Mouse (Mus musculus): ENCODE results near the gene B3gat2.

Gene B3gat2

DNA sequence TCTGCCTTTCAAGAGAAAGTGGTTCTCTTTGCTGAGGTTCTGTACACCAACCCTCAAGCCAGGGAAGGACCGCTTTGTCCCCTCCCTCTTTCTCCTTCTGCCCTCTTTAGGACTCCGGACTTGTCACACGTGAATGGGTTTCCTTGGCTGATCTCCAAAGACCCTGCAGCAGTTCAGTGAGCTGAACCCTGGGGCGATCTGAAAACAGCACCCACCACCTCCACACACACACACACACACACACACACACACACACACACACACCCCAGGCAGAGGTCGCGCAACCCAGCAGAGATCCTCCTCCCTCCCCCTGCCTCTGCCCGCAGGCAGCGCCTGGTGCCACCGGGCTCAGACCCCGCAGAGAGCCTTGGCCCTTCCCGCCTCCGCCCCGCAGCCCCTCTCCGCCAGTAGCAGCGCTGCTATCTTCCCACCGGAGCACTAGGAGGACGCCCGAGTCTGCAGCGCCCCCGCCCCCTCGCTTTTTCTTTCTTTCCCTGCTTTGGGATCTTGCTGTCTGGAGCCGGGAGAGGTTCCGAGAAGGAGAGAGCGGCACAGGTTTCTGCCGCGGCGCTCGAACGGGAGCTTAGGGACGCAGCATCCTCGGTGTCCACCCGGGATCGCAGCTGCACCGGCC, at the start of gene B3gat2:
B3gat2 (plus strand) TSS at position 252 of the 634 bp plus-strand sequence.
- DNase-seq (ENCODE audit: low read depth, low spot score) = peak; percentile 74

DNA sequence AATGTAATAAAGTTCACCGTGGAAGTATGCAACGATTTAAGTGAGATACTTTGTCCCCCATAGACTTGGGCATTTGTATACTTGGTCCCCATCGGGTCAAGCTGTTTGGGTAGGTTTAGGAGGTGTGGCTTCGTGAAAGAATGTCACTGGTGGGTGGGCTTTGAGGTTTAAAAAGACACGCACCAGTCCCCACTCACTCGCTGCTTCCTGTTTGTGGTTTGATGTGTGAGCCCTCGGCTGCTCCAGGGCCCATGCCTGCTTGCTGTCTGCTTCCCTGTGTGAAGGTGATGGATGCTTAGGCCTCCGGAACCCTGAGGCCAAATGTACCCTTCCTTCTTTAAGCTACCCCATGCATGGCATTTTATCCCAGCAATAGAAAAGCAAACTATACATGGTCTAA, 41.2 kb upstream of the B3gat2 start:
- no peak for DNase-seq (ENCODE audit: low read depth, low spot score)

DNA sequence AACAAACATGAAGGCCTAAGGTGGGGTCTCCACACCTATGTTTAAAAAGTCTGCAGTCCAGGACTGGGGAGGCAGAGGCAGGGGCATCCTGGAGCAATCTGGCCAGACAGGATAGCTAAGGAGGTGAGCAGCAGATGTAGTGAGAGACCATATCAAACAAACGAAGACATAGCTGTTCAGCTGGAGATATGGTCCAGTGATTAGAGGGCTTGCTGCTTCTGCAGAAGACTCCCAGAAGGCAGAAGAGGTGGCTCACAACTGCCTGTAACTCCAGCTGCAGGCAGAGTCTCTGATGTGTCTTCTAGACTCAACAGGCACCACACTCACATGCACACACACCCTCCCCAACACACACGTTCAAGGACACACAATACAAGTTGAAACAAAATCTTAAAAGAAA, 40.5 kb upstream of the B3gat2 start:
- DNase-seq (ENCODE audit: low read depth, low spot score) = no peak

DNA sequence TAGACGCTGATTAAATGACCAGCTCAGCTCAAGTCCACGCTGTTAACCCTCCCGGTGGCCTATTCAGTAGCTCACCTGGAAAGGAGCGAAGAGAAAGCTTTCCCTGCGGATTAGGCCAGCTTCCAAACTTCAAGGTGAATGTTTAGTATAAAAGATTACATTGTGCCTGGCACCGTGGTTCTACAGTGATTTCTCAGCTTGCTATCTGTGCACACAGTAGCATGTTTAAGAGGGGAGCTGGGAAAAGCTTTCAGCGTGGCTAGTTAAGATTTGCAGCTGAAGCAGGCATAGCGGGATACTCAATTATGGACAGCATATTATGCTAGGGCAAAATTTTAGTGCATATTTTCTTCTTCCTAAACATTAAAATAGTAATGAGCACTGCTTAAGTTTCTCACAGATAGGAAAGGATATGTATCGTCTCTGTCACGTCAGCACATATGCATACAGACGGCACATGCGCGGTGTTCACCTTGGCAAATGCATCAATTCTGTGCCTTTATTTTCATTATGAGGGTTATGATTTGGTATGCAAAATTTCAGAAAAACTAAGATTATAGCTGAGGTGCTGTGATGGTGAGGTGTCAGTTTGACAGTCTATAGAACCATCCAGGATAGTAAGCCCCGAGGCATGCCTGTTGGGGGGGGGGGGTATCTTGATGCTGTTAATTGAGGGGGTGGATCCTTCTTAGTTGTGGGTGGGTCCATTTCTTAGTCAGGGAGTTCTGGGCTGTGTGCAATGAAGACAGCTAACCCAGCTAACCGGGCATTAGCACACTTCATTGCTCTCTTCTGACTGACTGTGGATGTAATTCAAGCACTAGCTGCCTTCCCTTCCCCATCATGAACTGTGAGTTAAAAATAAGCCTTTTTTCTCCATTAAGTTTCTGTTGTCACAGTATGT, 38.8 kb upstream of the B3gat2 start:
- no peak for DNase-seq (ENCODE audit: low read depth, low spot score)

DNA sequence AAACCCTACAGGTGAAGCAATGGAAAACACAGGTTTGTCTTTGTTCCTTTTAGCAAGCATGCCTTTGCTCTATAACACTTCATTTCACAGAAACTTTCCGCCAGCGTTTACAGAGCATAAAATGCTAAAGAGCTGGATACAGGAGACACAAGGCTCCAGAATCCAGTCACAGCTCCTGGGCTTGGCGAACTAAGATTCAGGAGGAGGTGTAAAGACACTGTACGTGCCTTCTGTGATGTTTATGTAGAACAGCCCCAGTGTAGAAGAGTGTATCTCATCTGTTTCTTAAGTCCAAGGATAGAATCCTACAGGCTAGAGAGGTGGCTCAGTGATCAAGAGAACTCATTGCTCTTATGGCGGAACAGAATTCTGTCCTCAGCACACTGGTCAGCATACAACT, 30.2 kb upstream of the B3gat2 start:
- DNase-seq (ENCODE audit: low read depth, low spot score) = no peak

DNA sequence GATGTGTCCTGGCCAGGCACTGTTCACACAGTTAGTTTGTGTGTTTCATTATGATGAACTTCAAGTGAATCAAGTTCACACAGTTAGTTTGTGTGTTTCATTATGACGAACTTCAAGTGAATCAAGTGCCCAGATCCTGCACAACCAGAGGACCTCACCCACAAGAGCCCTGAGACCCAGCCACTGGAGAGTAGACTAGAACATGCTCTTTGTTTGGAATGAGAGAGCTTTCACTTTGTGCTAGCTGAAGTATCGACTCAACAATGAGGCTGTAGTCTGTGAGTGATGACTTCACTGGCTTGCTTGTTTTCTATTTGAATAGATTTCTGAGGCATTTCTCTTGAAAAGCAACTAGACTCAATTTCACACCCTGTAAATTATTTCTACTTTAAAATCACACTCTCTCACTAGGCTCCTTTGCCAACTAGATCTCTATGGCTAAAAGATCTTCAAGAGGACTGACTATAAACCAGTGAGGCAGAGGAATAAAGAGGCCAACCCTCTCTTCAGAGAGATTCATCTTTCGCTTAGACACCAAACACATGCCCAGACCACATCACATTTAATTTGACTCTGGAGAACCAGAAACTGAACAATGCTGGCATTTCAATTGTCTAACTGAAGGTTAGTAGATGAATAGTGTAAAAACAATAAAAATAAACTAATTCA, 10.6 kb upstream of the B3gat2 start:
- DNase-seq (ENCODE audit: low read depth, low spot score) = no peak

DNA sequence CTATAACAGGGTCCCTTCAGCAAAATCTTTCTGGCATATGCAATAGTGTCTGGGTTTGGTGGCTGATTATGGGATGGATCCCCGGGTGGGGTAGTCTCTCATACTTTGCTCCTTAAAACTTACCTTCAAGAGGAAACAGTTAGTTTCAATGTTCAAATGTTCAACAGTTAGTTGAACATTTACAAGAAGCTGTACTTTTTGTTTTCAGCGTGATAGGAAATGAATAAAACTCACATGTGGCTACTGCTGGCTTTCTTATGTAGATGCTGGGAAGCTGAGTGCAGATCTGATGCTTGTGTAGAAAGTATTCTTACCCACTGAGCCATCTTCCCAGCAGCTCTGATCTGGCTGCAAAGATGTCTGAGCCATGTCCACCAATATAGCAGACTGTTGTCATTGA, 8.5 kb upstream of the B3gat2 start:
- no peak for DNase-seq (ENCODE audit: low read depth, low spot score)

DNA sequence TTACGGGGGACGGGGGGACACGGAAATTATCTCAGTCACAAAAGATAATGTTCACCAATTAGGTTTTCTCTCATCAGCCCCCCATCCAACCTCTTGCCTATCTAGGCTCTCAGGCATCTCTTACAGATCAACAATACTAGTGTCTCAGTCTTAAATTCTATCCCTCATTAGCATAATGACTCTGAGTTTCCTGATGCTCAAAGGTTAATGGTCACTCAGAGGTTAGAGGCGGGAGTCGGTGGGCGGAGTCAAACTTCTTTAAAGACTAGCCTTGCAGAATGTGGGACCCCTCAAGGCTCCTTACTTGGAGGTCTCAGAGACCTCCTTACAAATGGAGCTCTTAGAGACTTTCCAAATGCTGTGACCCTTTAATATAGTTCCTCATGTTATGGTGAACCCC, 8.0 kb upstream of the B3gat2 start:
- no peak for DNase-seq (ENCODE audit: low read depth, low spot score)

DNA sequence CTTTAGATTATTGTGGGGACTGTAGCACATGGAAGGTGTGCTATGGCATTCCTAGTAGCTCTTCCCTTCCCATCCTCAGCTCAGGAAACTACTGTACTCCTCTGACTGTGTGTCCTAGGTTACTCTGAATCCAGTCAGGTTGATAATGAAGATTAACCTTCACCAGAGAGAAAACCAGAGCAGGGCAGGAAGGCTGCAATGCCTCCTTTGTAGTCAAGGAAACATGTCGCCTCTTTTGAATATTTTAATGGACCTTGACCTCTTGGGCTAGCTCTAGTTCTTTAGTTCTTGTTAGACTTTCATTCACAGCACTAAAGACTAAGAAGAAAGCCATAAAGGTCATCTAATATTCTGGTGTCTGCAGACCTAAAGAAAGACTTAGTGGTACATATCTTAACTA, 7.2 kb upstream of the B3gat2 start:
- DNase-seq (ENCODE audit: low read depth, low spot score) = no peak

DNA sequence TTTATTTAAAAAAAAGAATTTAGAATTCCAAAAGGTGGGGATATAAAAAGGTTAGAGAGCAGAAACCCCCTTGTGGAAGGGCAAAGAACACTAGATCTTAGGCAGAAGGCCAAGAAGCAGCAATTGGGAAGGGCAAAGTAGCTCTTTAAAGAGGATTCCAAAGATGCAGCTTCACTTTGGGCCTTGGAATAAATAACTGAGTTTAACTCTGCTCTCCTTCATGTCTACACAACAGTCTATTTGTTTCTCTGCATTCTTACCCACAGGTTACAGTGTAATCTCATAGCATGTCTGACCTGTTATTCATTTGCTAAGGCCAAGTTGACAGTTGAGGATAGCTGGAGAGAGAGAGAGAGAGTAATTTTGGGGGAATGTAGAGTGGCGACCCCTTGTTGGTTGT, 6.6 kb upstream of the B3gat2 start:
- no peak for DNase-seq (ENCODE audit: low read depth, low spot score)

DNA sequence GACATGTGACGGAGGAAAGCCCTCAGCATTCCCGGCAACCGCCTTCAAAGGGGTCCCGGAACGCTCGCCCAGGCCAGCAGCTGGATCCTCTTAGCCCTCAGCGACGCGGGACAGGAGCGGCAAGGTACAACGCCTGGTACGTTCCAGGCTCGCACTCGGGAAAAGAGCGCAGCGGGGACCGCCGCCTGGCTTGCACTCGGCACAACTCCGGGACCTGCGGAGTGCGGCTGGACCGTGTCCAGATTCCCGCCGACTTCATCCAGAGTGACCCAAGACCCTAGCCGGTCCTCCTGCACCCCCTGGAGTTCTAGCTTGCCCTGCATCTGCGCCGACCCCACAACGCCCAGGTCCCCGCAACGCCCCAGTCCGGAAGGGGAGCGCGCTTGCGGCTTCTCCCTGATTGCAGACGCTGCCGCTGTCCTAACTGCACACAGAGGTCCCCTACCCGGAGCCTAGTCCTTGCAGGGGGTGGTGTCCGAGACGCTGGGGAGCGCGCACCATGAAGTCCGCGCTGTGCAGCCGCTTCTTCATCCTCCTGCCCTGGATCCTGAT, 659 bp downstream of the B3gat2 start:
- peak; percentile 59 for DNase-seq (ENCODE audit: low read depth, low spot score)

DNA sequence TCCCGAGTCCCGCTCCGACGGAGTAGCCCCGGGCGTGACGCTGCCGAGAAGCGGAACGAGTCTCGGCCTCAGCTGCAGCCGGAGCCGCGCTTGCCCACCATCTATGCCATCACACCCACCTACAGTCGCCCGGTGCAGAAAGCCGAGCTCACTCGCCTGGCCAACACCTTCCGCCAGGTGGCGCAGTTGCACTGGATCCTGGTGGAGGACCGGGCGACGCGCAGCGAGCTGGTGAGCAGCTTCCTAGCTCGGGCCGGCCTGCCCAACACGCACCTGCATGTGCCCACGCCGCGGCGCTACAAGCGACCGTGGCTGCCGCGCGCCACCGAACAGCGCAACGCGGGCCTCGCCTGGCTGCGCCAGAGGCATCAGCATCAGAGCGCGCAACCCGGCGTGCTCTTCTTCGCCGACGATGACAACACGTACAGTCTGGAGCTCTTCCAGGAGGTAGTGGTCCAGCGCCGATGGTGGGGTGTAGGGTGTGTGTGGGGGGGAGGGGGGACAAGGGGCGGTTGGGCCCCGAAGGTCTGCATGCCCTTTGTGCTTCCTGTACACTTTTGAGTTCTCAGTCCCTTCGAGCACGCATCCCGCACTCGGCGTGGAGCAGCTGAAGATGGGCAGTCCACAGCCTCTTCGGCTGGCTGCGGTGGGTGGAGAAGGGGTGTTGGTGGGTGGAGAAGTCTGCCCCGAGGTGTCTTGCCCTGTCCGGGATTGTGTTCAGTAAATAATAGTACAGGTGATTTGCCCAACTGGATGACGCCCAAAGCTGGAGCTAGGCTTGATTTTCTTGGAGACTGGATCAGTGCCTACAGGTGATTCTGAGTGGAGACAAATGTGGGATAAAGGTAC, 1.5 kb downstream of the B3gat2 start:
- peak; percentile 91 for DNase-seq (ENCODE audit: low read depth, low spot score)

DNA sequence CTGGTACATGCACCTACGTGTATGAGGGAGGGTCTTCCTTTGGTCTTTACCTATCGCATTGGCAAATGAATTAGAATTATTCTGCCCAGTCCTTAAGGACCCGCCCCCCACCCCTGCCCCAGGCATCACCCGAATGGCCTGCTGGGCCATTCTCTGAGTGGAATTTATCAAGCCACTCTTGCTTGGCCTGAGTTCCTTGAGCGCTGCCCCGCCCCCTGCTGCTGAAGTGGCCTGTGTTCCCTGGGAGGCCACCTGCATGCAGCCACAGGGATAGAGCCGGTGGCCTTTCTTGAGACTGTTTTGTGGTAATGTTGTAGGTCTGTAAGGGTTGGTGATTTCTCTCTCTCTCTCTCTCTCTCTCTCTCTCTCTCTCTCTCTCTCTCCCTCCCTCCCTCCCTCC, 2.2 kb downstream of the B3gat2 start:
- DNase-seq (ENCODE audit: low read depth, low spot score) = no peak

DNA sequence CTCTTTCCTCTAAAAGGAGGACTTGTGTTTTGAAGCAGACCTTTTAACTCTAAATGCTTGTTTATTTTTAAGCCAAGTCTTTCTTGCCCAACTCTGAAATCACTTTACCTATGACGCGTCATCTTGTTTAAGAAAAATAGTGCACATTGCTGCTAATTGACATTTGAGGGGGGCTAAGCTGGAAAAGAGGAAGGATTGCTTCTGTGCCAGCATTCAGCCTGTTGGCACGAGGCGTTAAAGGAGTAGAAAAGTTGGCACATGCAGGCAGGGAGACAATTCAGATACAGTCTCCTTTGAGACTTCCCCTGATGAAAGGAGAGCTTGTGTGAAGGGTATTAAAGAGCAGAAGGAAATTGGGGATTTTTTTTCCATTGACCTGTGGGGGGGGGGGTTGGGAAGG, 3.2 kb downstream of the B3gat2 start:
- DNase-seq (ENCODE audit: low read depth, low spot score) = no peak

DNA sequence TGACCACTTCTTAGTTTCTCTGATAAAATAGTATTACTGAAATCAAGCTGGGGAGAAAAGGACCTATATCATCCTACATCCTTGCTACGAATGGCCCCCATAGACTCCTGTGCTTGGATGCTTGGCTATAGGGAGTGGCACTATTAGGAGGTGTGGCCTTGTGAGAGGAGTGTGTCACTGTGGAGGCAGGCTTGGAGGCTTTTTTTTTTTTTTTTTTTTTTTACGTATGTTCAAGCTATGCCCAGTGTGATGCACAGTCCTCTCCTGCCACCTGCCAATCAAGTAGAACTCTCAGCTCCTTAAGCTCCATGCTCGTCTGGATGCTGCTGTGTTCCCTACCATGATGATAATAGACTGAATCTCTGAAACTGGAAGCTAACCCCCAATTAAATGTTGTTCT, 11.5 kb downstream of the B3gat2 start:
- no peak for DNase-seq (ENCODE audit: low read depth, low spot score)

DNA sequence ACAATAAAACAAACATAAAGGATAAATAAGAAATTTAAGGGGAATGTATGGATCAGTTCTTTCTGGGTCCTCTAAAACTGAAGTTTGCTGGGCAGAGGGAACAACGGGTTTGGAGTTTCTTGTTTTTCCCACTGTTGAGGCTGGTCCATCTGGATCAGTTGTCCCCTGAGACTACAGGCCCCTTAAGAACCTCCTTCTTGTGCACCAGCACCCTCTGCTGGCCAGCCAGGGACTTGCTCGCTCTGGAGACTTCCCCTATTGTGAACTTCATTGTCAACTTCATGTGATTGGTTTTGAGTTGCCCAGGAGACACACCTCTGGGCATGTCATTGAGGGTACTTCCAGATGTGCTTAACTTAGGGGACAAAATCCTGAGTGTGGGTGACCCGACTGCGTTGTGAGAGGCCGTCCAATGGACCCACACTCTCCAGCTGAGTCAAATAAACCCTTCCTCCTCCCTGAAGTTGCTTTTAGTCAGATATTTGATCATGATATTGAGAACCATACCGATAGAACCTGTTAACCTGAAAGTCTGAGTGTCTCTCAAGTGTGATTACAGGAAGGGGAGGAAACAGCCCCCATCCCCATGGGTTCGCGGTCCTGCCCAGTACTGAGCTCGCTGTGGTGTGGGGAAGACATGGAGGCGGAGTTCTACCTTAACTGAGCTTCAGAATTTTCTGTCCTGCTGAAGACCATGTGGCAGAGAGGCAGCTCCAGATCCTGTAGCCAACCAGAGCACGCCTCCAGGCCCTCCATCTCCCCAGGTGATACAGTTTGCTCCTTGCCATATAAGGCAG, 31.4 kb downstream of the B3gat2 start:
- DNase-seq (ENCODE audit: low read depth, low spot score) = peak; percentile 86

DNA sequence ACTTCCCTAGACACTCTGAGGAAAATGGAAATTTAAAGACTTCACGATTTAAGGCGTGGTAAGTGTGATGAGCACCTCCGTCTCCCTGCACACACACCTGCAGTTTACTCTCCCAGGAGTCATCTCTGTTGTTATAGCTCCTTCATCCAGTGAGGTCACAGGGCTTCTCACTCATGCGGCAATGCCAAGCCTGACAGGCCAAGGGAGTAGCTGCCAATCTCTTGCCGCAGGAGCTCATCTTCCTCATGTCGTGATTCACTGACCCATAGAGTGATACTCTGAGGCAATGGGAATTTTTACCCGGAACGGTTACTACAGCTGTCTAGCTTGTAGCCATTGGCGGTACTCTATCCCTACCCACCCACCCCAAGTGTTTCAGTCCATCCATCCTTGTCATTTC, 36.8 kb downstream of the B3gat2 start:
- DNase-seq (ENCODE audit: low read depth, low spot score) = no peak

DNA sequence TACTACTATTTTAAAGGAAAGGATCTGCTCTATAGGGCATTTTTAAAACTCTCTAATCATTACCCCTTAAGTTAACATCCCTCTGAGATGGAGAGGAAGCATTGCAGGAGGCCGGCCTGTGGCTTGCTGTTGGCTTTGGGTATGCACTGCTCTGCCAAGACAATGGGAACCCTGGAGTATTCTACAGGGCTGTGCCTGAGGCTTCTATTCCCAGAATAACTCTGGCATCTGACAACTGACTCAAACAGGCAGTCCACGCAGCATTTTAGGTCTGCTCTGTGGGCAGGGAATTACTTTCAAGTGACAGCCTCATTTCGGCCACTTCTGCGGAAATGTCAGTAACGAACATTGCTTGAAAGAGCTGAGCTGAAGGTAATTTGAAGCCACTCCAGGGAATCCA, 60.1 kb downstream of the B3gat2 start:
- no peak for DNase-seq (ENCODE audit: low read depth, low spot score)

DNA sequence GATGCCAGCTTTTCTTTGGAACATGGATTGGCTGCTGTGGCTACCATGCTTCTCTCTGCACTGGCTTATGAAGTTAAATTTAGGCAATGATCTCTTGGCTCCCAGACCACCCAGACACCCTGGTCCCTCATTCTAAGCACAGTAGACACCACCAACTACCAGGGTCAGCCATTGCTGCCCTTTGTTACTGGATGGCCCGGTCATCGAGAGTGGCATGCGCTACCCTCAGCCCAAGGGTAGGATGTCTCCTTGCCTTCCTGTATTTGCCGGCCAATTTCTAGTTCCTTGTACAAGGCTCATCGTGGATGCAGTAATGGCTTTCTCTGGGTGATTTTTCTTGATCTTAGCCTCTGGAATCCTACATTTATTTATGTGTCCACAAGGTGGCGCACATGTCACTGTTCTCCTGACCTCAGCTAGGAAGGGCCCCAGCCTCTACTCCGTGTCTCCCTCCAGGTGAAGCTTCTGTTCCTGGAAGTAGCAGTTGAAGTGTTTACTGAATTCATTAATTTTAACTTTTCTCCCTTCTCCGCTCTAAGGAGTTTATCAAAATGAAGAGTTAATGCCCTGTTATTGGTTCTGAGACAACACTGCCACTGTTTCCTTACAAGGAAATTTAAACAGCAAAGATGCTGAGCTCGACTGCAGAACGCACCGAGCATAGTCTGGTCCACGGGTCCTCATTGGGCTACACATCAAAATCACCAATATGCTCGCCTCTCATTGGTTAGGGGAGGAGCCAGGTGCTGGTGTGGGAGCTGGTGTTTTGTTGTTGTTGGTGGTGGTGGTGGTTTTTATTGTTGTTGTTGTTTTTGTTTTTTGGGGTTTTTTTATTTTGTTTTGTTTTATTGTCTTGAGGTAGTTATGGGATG, 65.6 kb downstream of the B3gat2 start:
- DNase-seq (ENCODE audit: low read depth, low spot score) = peak; percentile 77

DNA sequence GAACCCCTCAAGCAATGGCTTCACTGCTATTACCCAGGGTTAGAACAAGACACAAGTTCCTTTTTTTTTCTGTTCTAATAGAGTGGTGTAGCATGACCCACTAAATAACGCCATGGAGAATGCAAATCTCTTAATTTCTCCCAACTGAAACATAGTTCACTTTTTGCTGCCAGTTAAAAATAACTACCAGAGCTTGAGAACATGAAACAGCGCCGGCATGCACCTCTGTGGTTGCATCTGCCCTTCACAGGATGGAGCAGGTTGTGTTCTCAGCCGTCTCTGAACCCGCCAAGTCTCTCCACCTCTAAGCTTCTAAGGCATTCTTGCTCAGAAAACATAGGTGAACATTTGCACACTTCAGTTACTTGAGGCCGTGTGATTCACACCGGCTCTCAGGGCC, 72.7 kb downstream of the B3gat2 start:
- no peak for DNase-seq (ENCODE audit: low read depth, low spot score)

Data from R1 (cell line).